Mouse (Mus musculus): Measurements from ENCODE around the gene Stt3b. TPM values are rescaled to one million over a fixed set of nuclear protein-coding genes. Genes with fewer than 3 reads are reported as not detected.
A peak's percentile ranks its signal among the peaks of the same experiment; 100 is the strongest.

Gene Stt3b
- polyA plus RNA-seq, 1 experiment, result 53.6 TPM

DNA sequence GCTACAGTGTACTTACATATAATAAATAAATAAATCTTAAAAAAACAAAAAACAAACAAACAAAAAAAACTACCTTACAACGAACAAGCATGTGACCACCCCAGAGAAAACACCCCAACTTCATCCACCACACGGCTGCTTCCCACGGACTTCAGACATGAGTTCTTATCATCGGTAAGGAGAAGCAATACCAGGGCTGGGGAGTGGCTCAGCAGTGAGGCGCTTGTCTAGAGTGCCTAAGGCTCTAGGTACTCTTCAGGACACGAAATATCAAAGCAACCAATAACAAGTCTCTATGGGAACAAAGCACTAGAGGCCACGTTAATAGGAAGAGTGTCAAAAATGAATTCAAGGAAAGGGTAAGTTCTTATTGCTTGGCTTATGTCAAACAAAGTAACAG lies 49.8 kb downstream of the Stt3b start:
- H3K4me1 ChIP-seq (ENCODE audit: control insufficient read depth, insufficient read depth, insufficient read length, low read length), result no peaks in the 10 kb centered on the region

DNA sequence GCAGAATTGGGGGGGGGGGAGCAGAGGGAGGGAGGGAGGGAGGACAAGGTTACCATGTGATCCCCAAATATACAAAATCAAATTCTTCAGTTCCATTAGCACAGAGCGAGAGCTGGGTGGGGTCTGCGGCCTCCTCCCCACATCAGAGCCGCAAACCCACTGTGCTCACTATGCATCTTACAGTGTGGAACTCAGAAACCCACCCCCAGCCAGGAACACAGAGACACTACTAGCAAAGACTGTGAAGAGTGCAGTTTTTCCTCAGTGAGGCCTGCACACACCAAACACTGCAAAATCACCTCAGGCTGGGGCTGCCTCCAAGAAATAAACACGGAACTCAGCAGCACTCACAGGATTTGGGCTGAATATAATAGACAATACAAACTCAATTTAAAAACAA lies 50.4 kb downstream of the Stt3b start:
- H3K4me1 ChIP-seq (ENCODE audit: control insufficient read depth, insufficient read depth, insufficient read length, low read length), result no peaks in the 10 kb centered on the region
- H3K27ac ChIP-seq (replicated peaks; ENCODE audit: low read depth, low read length), result no peak overlapping the region
- H3K4me3 ChIP-seq (ENCODE audit: insufficient read depth, low read depth, low read length), result no peak overlapping the region

More for the DNA sequence above, 49.8 kb downstream of the Stt3b start:
- H3K4me3 ChIP-seq (ENCODE audit: insufficient read depth, low read depth, low read length), result no peak overlapping the region
- no peak overlapping the region for H3K27ac ChIP-seq (replicated peaks; ENCODE audit: low read depth, low read length)

DNA sequence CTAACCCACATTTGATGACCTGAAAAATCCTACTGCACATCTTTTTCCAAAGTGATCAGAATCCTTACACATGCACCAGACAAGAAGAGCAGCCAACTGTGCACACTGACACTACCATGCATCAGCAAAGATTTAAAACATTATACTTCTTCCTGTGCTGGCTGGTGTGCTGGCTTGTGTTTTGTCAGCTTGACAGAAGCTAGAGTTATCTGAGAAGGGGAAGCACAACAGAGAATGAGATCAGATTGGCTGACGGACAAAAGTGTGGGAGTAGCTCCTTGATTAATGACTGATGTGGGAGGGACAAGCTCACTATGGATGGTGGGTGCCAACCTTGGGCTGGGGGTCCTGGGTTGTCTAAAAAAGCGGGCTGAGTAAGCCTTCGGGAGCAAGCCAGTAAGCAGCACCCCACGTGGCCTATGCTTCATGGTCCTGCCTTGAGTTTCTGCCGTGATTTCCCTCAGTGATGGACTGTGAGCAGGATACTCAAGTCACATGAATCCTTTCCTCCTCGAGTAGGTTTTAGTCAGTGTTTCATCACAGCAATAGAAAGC lies 52.4 kb downstream of the Stt3b start:
- H3K4me1 ChIP-seq (ENCODE audit: control insufficient read depth, insufficient read depth, insufficient read length, low read length), result no peaks in the 10 kb centered on the region
- no peak overlapping the region for H3K27ac ChIP-seq (replicated peaks; ENCODE audit: low read depth, low read length)
- H3K4me3 ChIP-seq (ENCODE audit: insufficient read depth, low read depth, low read length), result no peak overlapping the region

DNA sequence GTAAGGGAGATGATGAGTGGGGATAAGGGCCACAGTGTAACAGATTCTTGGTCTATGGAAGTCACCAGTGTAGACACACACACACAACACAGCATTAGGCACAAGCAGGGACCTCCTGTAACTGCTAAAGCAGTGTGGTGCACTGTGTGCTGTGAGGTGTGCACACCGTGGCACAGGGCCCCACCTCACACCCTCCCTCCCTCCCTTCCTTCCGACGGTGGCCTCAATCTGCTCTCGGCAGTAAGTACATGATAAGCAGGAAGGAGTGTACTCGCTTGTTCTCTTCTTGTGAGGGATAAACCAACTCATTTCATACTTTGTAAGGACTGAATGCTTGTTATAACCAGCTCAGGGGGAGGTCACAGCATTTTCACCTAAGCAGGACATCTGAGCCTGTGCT lies 61.1 kb downstream of the Stt3b start:
- H3K27ac ChIP-seq (replicated peaks; ENCODE audit: low read depth, low read length), result no peak overlapping the region

DNA sequence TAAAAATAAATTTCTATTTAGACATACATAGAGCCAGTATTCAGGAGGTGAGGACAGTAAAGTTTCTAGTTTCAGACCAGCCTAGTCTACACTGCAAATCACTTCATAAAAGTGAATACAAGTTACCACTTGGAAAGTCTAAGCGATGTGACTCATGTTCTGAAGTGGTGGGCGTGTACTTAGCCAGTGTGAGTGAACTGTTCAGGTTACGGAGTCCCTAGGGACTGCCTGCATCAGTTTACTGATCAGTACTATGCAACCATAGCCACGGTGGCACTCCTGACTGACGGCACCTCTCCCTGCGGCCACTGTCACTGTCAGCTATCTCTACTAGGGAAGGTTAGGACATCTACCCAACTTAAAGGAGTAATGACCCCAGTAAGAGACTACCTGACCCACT lies 65.1 kb downstream of the Stt3b start:
- Histone ChIP-seq H3K27ac (replicated peaks; ENCODE audit: low read depth, low read length) (no peak overlapping the region), H3K4me3 (ENCODE audit: insufficient read depth, low read depth, low read length) (no peak overlapping the region), H3K4me1 (ENCODE audit: control insufficient read depth, insufficient read depth, insufficient read length, low read length) (no peaks in the 10 kb centered on the region)

More for the DNA sequence above, 61.1 kb downstream of the Stt3b start:
- H3K4me1 ChIP-seq (ENCODE audit: control insufficient read depth, insufficient read depth, insufficient read length, low read length), result no peaks in the 10 kb centered on the region
- H3K4me3 ChIP-seq (ENCODE audit: insufficient read depth, low read depth, low read length), result no peak overlapping the region

DNA sequence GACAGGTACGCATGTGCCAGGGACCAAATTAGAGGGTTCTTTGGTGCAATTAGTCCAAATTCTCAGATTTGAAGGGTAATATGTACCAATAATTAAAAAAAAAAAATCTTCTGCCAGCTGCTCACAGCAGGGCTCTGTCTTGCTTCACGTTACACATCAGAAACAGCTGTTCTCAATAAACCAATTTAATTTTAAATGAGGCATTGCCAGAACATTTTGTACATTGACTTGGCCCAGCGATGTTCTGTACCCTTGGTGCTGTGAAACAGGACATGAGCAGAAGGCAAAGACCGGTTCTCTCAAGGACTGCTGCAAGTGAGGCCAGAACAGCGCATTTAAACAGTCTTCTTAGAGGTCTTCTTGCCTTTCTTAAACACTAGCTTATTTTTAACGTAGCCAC lies 66.6 kb downstream of the Stt3b start:
- Histone ChIP-seq H3K4me3 (ENCODE audit: insufficient read depth, low read depth, low read length) (no peak overlapping the region), H3K4me1 (ENCODE audit: control insufficient read depth, insufficient read depth, insufficient read length, low read length) (no peaks in the 10 kb centered on the region), H3K27ac (replicated peaks; ENCODE audit: low read depth, low read length) (no peak overlapping the region)

DNA sequence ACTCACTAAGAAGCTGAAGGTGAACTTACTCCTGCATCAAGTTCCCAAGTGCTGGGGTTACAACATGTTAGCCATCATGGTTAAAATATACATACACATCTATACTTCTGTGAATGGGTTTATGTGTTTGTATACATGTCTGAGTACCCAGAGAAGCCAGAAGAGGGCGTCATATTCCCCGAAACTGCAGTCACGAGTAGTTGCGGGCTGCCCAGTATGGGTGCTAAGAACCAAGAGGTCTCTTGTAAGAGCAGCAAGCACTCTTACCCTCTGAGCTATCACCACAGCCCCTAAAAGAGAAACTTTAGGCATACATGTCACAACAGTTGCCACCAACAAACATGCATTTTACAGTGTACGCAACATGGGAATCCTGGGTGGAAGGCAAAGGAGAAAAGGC lies 70.4 kb downstream of the Stt3b start:
- H3K4me1 ChIP-seq (ENCODE audit: control insufficient read depth, insufficient read depth, insufficient read length, low read length), result no peaks in the 10 kb centered on the region
- no peak overlapping the region for H3K27ac ChIP-seq (replicated peaks; ENCODE audit: low read depth, low read length)
- no peak overlapping the region for H3K4me3 ChIP-seq (ENCODE audit: insufficient read depth, low read depth, low read length)

DNA sequence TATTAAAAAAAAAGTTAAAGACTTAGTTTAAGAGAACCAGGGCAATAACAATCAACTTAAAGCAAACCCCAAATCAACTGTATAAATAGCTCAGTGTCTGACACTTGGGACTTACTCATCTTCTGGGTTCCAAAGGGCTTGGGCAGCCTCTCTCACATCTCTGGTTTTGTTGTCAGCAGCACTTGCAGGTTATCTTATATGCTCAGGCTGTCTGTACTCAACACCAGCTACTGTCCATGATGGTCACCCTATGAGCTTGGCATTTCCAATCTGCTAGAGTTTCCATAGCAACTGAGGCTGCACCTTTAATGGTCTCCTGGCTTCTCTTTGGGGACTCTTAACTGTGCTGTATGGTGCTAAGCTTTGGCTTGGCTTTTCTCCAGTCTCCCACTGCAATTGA lies 72.3 kb downstream of the Stt3b start:
- Histone ChIP-seq H3K4me1 (ENCODE audit: control insufficient read depth, insufficient read depth, insufficient read length, low read length) (no peaks in the 10 kb centered on the region), H3K4me3 (ENCODE audit: insufficient read depth, low read depth, low read length) (no peak overlapping the region), H3K27ac (replicated peaks; ENCODE audit: low read depth, low read length) (no peak overlapping the region)

DNA sequence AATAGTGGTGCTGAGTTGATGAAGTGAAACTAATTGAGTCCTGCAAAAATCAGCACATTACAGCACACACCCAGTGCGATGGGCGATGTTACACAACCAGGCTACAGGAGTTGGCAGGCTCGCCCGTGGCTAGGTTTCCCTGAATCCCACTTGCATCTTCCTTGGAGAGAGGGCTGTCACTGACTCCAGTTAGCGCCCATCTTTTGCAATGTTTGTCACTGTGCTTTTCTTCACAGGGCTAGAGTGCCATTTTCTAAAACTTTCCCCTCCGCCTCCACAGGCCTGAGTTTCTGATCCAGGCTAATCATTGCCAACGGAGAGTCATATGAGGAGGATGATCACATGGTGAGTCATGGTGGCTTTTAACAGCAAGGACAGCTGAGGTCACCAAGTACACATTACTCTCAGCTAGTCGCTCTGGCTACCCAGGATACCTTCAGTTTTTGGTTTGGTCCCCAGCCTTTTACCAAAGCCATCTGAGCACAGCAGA lies 73.8 kb downstream of the Stt3b start:
- Histone ChIP-seq H3K27ac (replicated peaks; ENCODE audit: low read depth, low read length) (0 out of 2 replicates have a peak overlapping the region, but pooled peaks have one; percentile 53), H3K4me1 (ENCODE audit: control insufficient read depth, insufficient read depth, insufficient read length, low read length) (no peaks in the 10 kb centered on the region), H3K4me3 (ENCODE audit: insufficient read depth, low read depth, low read length) (no peak overlapping the region)

DNA sequence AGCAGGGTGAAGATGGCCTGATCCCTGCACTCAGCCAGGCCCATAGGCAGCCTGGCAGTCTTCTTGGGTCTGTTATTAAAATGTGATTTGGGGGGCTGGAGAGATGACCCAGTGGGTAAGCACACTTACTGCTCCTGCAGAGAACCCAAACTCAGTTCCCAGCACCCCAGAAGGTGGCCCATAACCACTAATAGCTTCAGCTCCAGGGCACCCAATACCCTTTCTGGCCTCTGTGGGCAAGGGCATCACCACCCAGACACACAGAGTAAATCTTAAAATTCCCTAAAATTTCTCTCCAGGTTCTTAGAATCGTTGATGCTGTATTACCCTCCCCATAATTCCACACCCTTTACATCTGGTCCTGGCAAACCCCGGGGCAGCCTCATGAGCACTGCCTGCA lies 75.7 kb downstream of the Stt3b start:
- no peak overlapping the region for H3K27ac ChIP-seq (replicated peaks; ENCODE audit: low read depth, low read length)
- no peaks in the 10 kb centered on the region for H3K4me1 ChIP-seq (ENCODE audit: control insufficient read depth, insufficient read depth, insufficient read length, low read length)
- no peak overlapping the region for H3K4me3 ChIP-seq (ENCODE audit: insufficient read depth, low read depth, low read length)

DNA sequence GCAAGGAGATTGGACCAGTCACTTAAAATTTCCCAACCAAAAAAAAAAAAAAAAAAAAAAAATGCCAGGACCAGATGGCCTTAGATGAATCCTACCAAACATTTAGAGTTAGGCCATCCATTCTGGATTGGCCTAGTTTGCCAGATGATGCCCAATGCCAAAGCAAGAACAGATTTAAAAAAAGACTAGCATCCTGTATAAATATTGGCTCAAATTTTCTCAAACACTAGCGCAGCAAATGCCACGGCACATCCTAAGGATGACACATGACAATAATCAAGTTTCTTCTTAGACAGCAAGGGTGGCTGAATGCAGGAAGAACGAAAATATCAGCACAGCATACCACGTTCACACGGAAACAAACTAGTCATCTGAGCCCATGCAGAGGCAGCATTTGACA lies 76.5 kb downstream of the Stt3b start:
- Histone ChIP-seq H3K4me3 (ENCODE audit: insufficient read depth, low read depth, low read length) (no peak overlapping the region), H3K4me1 (ENCODE audit: control insufficient read depth, insufficient read depth, insufficient read length, low read length) (no peaks in the 10 kb centered on the region), H3K27ac (replicated peaks; ENCODE audit: low read depth, low read length) (no peak overlapping the region)

DNA sequence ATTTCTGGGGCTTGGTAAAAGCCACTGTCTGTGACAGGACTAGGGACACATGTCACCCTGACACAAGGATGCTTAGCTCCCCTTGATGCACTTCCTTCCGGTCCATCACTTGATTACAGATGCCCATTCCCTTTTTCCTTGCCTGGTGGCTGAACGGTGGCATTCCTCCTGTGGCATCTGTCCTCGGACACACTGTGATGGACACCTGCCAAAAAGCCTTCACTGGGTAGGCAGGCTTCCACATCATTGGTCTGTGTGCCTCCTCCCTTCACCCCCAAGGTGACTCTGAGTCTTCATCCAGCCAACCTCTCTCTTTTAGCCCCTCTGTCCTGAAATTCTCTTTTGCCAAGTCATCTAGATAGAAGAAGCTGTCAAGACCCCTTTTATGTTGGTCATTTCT lies 78.7 kb downstream of the Stt3b start:
- no peak overlapping the region for H3K4me3 ChIP-seq (ENCODE audit: insufficient read depth, low read depth, low read length)
- H3K27ac ChIP-seq (replicated peaks; ENCODE audit: low read depth, low read length), result no peak overlapping the region
- H3K4me1 ChIP-seq (ENCODE audit: control insufficient read depth, insufficient read depth, insufficient read length, low read length), result no peaks in the 10 kb centered on the region

DNA sequence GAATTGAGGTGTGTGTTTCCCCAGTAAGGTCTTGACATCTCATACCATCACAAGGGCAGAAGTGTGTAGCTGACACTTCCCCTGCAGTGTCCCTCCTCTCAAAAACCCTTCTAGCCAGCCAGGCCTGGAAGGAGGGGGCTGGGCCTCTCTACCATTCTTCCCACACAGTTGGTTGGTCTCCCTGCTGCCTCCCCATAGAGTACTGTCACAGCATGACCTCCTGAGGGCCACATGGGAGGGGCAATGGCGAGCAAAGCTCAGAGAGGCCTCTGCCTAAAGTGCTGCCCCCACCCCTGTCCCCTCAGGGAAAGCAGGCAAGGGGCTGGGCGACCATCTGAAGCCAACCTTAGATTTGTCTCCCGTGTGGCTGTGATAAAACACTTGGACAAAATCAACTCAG lies 80.1 kb downstream of the Stt3b start:
- no peak overlapping the region for H3K4me3 ChIP-seq (ENCODE audit: insufficient read depth, low read depth, low read length)
- no peaks in the 10 kb centered on the region for H3K4me1 ChIP-seq (ENCODE audit: control insufficient read depth, insufficient read depth, insufficient read length, low read length)
- no peak overlapping the region for H3K27ac ChIP-seq (replicated peaks; ENCODE audit: low read depth, low read length)

DNA sequence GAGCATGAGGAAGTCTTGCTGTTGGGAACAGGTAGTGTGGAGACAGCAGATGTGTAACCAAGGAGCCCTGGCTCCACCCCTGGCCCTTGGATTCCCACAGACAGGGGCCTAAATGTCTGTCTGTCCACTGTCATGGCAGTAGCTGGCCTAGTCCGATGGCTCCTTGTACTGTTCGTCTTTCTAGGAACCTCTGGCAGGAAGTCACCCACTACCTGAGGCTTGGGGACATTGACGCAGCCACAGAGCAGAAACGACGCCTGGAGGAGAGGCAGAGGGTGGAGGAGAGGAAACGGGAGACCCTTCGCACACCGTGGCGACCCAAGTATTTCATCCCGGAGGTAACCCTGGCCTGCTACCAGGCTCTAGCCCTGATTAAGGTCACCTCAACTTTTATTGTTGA lies 80.5 kb downstream of the Stt3b start:
- no peaks in the 10 kb centered on the region for H3K4me1 ChIP-seq (ENCODE audit: control insufficient read depth, insufficient read depth, insufficient read length, low read length)
- H3K4me3 ChIP-seq (ENCODE audit: insufficient read depth, low read depth, low read length), result no peak overlapping the region

DNA sequence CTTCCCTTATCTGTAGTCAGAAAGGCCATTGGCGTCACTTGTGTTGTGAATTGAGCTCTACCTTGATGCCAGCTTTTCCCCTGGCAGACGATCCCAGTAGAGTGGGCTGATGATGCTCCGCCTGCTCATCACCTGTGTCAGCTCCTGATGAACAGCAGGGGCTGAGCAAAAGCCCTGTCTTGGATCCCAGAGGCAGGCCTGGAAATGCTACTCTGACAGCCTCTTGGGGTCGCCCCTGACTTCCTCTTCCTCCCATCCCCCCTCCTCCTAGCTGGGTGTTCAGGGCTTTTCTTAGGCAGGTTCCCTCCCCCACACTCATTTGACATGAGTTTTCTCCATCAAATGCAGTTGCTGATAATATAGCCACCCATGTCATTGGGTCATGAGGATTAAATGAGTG lies 81.1 kb downstream of the Stt3b start:
- H3K4me1 ChIP-seq (ENCODE audit: control insufficient read depth, insufficient read depth, insufficient read length, low read length), result no peaks in the 10 kb centered on the region
- no peak overlapping the region for H3K27ac ChIP-seq (replicated peaks; ENCODE audit: low read depth, low read length)
- H3K4me3 ChIP-seq (ENCODE audit: insufficient read depth, low read depth, low read length), result no peak overlapping the region

More for the DNA sequence above, 80.5 kb downstream of the Stt3b start:
- no peak overlapping the region for H3K27ac ChIP-seq (replicated peaks; ENCODE audit: low read depth, low read length)

DNA sequence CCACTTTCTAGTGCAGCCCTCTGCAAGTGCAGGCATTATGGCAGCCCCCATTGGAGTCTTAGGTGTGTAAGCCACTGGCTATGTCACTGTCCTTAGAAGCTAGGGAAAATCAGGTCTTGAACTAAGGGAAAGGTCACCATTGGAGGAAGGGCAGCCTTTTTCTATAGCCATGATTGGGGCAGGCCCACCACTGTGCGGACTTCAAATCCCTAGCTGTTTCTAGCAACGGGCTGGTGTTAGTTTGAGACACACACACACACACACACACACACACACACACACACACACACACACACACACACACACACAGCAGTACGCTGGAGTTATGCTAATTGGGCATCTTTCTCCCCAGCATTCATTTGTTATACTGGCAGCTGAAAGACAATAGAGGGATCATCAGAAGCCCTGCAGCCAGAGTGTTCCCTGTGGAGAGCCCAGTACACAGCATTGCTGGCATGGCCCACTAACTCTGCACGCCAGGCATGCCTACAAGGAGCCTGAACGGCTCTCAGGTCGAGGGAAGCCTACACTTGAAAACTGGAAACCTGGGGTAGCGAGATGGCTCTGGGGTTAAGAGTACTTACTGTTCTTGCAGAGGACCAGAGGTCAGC lies 85.4 kb downstream of the Stt3b start:
- H3K27ac ChIP-seq (replicated peaks; ENCODE audit: low read depth, low read length), result no peak overlapping the region
- no peaks in the 10 kb centered on the region for H3K4me1 ChIP-seq (ENCODE audit: control insufficient read depth, insufficient read depth, insufficient read length, low read length)
- no peak overlapping the region for H3K4me3 ChIP-seq (ENCODE audit: insufficient read depth, low read depth, low read length)

Data from brown adipose tissue, adult 24 weeks (tissue).